Mouse (Mus musculus) intestine, postnatal 0 days (tissue): ENCODE data around the gene Rere. TPM values are rescaled to one million over a fixed set of nuclear protein-coding genes. Genes with fewer than 3 reads are reported as not detected.
A peak's percentile ranks its signal among the peaks of the same experiment; 100 is the strongest.

Source experiments
- ATAC-seq: fragments of 200-750 bp; cut with Nextera tagmentation; 2 replicates; pipeline ENCODE4 v1.8.0; 2017; ENCODE audit warnings: mild to moderate bottlenecking, moderate TSS enrichment, moderate library complexity
- H3K27ac ChIP-seq: fragments of 300-500 bp; sonication (generic); 2 replicates; pipeline ENCODE4 v1.5.1; 2014; ENCODE audit warnings: mild to moderate bottlenecking, low read depth, low read length, moderate library complexity
- H3K27me3 ChIP-seq: fragments of 300-500 bp; sonication (generic); replicated peaks from 2 replicates; pipeline ENCODE4 v1.6.1; 2014; ENCODE audit warnings: low read length, mixed read lengths; ENCODE audit not compliant: control insufficient read depth, insufficient read depth
- H3K36me3 ChIP-seq: fragments of 300-500 bp; sonication (generic); 2 replicates; pipeline ENCODE4 v1.6.1; 2014; ENCODE audit warnings: mild to moderate bottlenecking, moderate library complexity; ENCODE audit not compliant: control insufficient read depth, insufficient read depth
- H3K4me1 ChIP-seq: fragments of 300-500 bp; sonication (generic); replicated peaks from 2 replicates; pipeline ENCODE4 v1.6.1; 2014; ENCODE audit warnings: antibody characterized with exemption, low read length, mixed read lengths; ENCODE audit not compliant: control insufficient read depth, insufficient read depth
- H3K4me2 ChIP-seq: fragments of 300-500 bp; sonication (generic); replicated peaks from 2 replicates; pipeline ENCODE4 v1.6.1; 2014; ENCODE audit warnings: low read depth, mild to moderate bottlenecking, moderate library complexity
- H3K4me3 ChIP-seq: fragments of 300-500 bp; sonication (generic); 2 replicates; pipeline ENCODE4 v1.5.1; 2014; ENCODE audit warnings: low read depth, low read length
- H3K9ac ChIP-seq: fragments of 300-500 bp; sonication (generic); 2 replicates; pipeline ENCODE4 v1.6.1; 2014; ENCODE audit warnings: mild to moderate bottlenecking, low read depth, low read length
- H3K9me3 ChIP-seq: fragments of 300-500 bp; sonication (generic); 2 replicates; pipeline ENCODE4 v1.6.1; 2016; ENCODE audit warnings: mixed run types; ENCODE audit not compliant: control insufficient read depth
- CTCF ChIP-seq: sonication (generic); IDR thresholded peaks from 2 replicates; pipeline ENCODE4 v1.5.1; 2016; ENCODE audit warnings: low read depth, mild to moderate bottlenecking, control low read depth, antibody characterized with exemption, moderate library complexity
- WGBS: fragments of 180-500 bp; shearing (Covaris S2); extraction: QIAGEN DNeasy Blood & Tissue Kit; methylation state at CpG from one replicate; pipeline ENCODE4 v1.1.7; 2014; 5-methylcytosine and 5-hydroxymethylcytosine counted together
- polyA plus RNA-seq: library from polyadenylated mRNA; unstranded; fragments of >200 nt; fragmentation: Nextera tagmentation; extraction: Ambion mirVana; gene quantifications from 2 replicates; pipeline ENCODE4 v1.2.1, GENCODE M21; 2015

Rere gene
- polyA plus RNA-seq, 1 experiment from 2014 or later = 22.4 TPM

DNA sequence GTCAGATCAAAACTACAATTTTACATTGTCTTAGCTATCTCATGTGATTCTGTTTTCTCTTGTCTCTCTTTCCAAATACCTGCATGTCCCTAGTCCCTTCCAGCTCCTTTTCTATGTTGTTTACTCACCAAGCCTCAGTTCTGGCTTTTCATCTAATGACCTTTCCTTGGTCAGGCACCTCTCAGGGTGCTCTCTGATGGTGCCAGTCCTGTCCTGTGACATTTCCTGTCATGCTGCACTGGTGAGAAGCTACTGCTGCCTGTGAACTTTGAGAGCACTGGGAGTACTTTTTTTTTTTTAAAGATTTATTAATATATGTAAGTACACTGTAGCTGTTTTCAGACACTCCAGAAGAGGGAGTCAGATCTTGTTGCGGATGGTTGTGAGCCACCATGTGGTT lies 25.8 kb downstream of the Rere start:
- Histone ChIP-seq H3K27ac (no peak overlapping the region), H3K4me2 (no peak overlapping the region)
- 64% methylated on average over 1 of the region's 1 CpGs for WGBS

DNA sequence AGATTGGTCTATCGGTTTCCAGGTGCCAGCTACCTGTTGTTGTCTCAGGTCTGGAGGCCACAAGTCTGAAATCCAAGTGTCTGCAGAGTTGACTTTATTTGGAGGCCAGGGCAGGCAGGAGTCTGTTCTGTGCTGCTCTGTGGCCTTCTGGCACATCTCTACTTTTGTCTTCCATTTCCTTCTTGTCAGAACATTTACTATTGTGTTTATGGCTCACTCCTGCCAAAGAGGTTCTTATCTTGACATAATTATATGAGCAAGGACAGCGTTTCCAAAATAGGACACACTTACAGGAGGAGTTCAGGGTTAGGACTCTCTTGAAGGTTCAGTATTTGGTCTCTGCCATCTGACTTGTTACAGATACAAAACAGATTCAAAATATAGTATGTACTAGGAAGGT lies 30.0 kb downstream of the Rere start:
- ATAC-seq = no peak
- no peaks in the 10 kb centered on the region for H3K9me3 ChIP-seq
- no peaks in the 10 kb centered on the region for H3K36me3 ChIP-seq
- H3K9ac ChIP-seq = no peak overlapping the region
- H3K4me1 ChIP-seq = peaks cover 6% of the 10 kb centered on the region; the same call in 1 of the 2 replicates
- 41% methylated on average over 2 of the region's 2 CpGs for WGBS
- no peak overlapping the region for H3K4me3 ChIP-seq
- no peak overlapping the region for H3K4me2 ChIP-seq
- H3K27me3 ChIP-seq = no peaks in the 10 kb centered on the region
- TF ChIP-seq CTCF = no peak
- no peak overlapping the region; the same call in 1 of the 2 replicates for H3K27ac ChIP-seq

More for the DNA sequence above, 25.8 kb downstream of the Rere start:
- TF ChIP-seq CTCF = peak; percentile 27; the same call in 1 of the 2 replicates
- no peak overlapping the region for H3K4me3 ChIP-seq
- H3K9me3 ChIP-seq = no peaks in the 10 kb centered on the region
- H3K36me3 ChIP-seq = no peaks in the 10 kb centered on the region
- H3K9ac ChIP-seq = no peak overlapping the region
- H3K27me3 ChIP-seq = no peaks in the 10 kb centered on the region
- H3K4me1 ChIP-seq = peaks cover 6% of the 10 kb centered on the region; the same call in 1 of the 2 replicates
- no peak; the same call in 1 of the 2 replicates for ATAC-seq

GRCm38 (mm10) chr4:150312646-150313045 lies 31.2 kb downstream of the Rere start:
- no peak for ATAC-seq
- Histone ChIP-seq H3K9me3 (no peaks in the 10 kb centered on the region), H3K27ac (no peak overlapping the region), H3K4me2 (no peak overlapping the region), H3K4me3 (no peak overlapping the region), H3K27me3 (no peaks in the 10 kb centered on the region), H3K9ac (no peak overlapping the region), H3K4me1 (peaks cover 4% of the 10 kb centered on the region; the same call in 1 of the 2 replicates), H3K36me3 (no peaks in the 10 kb centered on the region)
- WGBS = 90% methylated on average over 2 of the region's 2 CpGs
- TF ChIP-seq CTCF = no peak

- WGBS = 95% methylated on average over 19 of the region's 19 CpGs
Observed at GRCm38 (mm10) chr4:150315301-150315700, 33.9 kb downstream of the Rere start.

DNA sequence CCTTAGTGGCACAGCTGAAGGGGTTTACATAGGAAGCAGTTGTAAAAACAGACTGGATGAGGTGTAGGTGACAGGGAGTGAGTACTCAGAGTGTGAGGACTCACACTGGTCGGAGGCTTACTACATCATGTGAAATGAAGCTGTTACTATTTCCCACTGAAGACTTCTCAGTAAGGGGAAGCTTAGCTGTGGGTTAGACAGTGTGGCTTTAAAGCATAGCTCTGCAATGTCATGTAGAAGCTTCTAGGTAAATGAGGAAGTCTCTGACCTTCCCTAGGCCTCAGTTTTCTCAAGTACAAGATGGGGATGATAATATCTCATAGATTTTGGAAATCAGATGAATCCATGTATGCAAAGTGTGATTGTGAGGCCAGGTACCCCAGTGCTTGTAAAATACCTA lies 35.1 kb downstream of the Rere start:
- Histone ChIP-seq H3K4me1 (0 out of 2 replicates have a peak, but pooled peaks cover 3% of the 10 kb centered on the region), H3K36me3 (no peaks in the 10 kb centered on the region), H3K27ac (no peak overlapping the region), H3K9me3 (no peaks in the 10 kb centered on the region), H3K4me3 (no peak overlapping the region), H3K4me2 (no peak overlapping the region), H3K27me3 (no peaks in the 10 kb centered on the region), H3K9ac (no peak overlapping the region)
- ATAC-seq = no peak
- WGBS = 86% methylated on average over 1 of the region's 1 CpGs
- no peak for TF ChIP-seq CTCF

More at GRCm38 (mm10) chr4:150315301-150315700, 33.9 kb downstream of the Rere start:
- no peak overlapping the region for H3K4me3 ChIP-seq
- no peak for TF ChIP-seq CTCF
- no peak for ATAC-seq
- 0 out of 2 replicates have a peak, but pooled peaks cover 3% of the 10 kb centered on the region for H3K4me1 ChIP-seq
- no peak overlapping the region for H3K9ac ChIP-seq
- H3K27ac ChIP-seq = no peak overlapping the region
- H3K36me3 ChIP-seq = no peaks in the 10 kb centered on the region
- no peaks in the 10 kb centered on the region for H3K27me3 ChIP-seq
- no peak overlapping the region for H3K4me2 ChIP-seq
- no peaks in the 10 kb centered on the region for H3K9me3 ChIP-seq

GRCm38 (mm10) chr4:150325046-150325801 lies 43.8 kb downstream of the Rere start:
- no peak overlapping the region; the same call in 1 of the 2 replicates for H3K9ac ChIP-seq
- no peak overlapping the region for H3K27ac ChIP-seq
- WGBS = 73% methylated on average over 3 of the region's 3 CpGs
- ATAC-seq = no peak
- H3K4me1 ChIP-seq = no peaks in the 10 kb centered on the region
- no peaks in the 10 kb centered on the region for H3K36me3 ChIP-seq
- no peak overlapping the region for H3K4me2 ChIP-seq
- TF ChIP-seq CTCF = no peak
- no peak overlapping the region for H3K4me3 ChIP-seq
- H3K27me3 ChIP-seq = no peaks in the 10 kb centered on the region
- H3K9me3 ChIP-seq = no peaks in the 10 kb centered on the region
